Mouse (Mus musculus): ENCODE measurements around the gene Zyg11a.
A peak's percentile ranks its signal among the peaks of the same experiment; 100 is the strongest.
"Not testable (repeated sequence)": the region's sequence is repeated elsewhere in the genome, so short reads cannot be mapped to it uniquely, and the experiment has no call there.

Zyg11a gene

GRCm38 (mm10) chr4:108217332-108218179, at the start of gene Zyg11a:
Gene Zyg11a (minus strand): TSS chr4:108218048.
- DNase-seq, result peak; percentile 44 to 47

DNA sequence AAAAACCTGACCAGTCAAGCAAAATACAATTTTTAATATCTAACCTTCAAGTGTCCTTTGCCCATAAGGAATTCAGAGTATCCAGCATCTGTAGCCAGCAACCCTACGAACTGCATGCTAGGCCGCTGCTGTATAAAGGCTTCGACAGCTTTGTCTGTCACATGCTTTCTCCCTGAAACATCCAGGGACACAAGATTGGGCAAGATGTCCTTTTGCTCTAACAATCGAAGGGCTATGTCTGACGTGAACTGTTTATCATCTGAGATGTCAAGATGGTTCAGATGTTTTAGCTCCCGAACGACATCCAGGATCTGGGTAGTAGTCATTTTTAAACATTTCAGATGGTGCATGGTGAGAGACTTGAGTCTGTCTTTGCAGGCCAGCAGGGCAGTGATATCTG, 47.9 kb upstream of the Zyg11a start:
- DNase-seq, result no peak

- DNase-seq, result peak; percentile 22 to 29
Observed at GRCm38 (mm10) chr4:108253317-108253716, 35.5 kb upstream of the Zyg11a start.

DNA sequence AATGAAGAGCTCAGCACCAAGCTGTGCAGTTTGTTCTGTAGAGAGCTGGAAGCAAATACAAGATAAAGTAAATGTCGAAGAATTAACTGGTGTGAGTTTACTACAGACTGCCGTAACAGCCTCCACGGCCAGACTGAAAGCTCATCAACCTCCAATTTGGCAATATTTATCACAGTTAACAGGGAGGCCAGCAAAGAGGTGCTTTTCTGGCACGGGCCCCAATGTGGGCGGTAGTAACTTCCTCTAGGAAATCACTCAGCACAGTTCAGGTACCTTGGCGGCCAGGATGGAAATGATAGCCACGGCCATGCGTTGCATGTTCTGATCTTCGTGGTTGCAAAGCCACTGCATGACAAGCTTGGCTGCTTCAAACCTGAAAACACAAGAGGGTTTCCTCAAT, 32.7 kb upstream of the Zyg11a start:
- DNase-seq, result no peak

- DNase-seq, result no peak
Observed at GRCm38 (mm10) chr4:108249314-108249713, 31.5 kb upstream of the Zyg11a start.

GRCm38 (mm10) chr4:108233654-108234053, 15.8 kb upstream of the Zyg11a start:
- no peak for DNase-seq

DNA sequence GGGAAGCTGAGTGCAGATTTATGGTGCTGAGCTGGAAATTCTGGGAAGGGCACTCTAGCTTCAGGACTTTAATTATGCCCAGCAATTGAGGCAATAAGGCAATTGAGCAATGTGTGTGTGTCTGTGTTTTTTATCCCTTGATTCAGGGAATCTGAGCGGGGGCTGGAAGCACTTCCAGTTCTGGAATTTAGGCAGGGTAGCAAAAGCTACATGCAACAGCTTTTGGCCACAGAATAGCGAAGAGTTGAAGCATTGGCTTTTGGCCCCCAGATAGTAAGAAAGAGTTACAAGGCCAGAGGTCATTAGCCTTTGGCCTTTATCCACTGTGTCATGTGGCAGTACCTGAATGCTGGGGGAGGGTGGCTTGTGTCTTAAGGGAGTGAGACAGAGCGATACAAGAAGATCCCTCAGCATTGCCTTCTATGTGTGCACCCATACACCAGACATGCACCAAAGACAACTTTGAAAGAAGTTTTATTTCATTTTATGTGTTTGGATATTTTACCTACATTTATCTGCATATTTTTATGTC, 7.6 kb upstream of the Zyg11a start:
- no peak for DNase-seq

- DNase-seq, result no peak
Observed at GRCm38 (mm10) chr4:108222507-108222906, 4.7 kb upstream of the Zyg11a start.

GRCm38 (mm10) chr4:108219019-108219418, 1.2 kb upstream of the Zyg11a start:
- DNase-seq, result no peak

DNA sequence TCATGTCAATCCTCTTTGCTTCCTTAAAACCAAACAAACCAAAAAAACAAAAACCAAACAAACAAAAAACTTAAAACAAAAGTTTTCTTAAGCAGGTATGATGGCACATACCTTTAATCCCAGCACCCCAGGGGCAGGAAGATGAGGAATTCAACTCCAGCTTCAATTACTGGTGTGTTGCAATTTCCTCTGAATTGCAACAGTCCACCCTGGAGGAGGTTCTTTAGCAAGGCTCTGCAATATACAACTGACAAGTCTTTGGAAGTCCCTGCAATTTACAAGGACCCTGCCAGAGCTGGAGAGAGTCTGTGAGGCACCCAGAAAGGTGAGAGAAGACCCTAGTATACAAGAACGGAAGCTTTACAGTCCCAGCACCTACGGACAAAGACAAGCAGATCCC, 4.8 kb downstream of the Zyg11a start:
- no peak for DNase-seq

DNA sequence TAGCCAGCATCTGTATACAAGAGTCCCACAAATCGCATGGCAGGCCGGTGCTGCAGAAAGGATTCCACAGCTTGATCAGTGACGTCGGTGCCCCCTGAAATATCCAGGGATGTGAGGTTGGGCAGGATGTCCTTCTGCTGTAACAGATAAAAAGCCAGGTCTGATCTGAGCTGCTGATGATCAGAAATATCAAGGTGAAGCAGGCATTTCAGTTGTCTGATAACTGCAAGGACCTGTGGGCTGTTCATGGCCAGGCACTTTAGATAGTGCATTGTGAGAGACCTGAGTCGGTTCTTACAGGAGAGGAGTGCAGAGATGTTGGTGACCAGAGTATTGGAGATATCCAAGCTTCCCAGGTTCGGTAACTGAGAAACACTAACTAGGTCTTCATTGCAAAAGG, 13.2 kb downstream of the Zyg11a start:
- no peak for DNase-seq

DNA sequence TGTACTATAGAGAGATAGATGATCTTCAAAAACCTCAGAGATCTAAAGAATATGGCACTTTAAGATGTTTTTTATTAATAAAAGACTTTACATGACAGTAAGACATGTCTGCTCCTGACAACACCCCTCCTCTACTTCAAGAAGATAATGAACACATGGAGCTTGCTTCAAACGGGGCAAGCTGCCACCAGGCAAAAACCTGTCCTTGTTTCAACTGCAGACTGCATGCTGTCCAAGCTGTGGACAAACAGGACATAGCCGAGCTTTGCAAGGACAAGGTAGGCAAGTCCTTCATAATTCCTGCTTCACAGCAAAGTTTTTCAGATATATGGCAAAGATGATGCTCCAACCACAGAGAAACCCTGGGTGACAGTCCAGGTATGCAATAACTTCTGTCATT, 18.6 kb downstream of the Zyg11a start:
- DNase-seq, result no peak

DNA sequence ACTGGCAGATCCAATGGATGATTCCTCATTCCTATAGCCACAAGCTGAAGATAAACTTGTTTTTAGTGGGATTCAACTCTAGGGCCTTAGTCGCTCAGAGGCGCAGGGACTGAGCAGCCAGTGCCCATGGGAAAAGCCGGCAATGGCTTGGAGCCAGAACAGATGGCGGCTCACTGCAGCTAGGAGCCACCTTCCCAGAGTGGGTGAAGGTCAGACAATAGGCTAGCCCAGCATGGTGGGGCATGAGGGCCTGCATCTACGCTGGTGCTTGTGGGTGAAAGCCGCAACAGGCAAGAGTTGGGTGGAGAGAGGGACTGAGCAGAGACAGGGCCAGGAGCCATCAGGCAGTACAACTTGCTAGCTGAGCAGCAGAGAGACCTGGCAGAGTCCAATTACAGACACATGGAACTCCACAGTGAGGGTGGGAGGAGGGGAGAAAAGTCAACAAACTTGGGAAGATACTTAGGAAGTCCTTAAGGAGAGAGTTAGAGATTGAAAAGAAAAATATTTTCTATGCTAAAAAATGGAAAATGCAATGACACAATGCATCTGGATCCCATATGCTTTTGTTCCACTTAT, 21.5 kb downstream of the Zyg11a start:
- no peak for DNase-seq

- no peak for DNase-seq
Observed at GRCm38 (mm10) chr4:108192821-108193323, 25.0 kb downstream of the Zyg11a start.

GRCm38 (mm10) chr4:108182278-108182677, 35.6 kb downstream of the Zyg11a start:
- no peak for DNase-seq

DNA sequence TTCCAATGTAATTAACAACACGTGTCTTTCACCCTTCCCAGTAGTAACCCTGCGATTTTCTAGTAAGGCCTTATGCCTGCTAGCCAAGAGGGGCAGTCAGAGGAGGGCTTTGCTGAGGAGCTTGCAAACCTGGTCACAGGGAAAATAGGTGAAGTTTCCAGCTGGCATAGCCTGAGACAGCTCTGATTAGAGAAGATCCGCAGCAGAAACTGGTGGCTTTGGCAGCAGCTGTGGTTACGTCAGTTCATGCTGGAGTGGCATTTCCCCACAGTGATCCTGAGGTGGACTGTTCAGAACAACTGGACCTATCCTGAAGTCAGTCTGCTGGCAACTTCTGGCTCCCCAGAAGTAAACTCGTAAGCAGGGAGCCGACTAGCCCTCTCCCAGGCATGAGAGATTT, 49.8 kb downstream of the Zyg11a start:
- no peak for DNase-seq

- no peak for DNase-seq
Observed at GRCm38 (mm10) chr4:108166874-108167273, 51.0 kb downstream of the Zyg11a start.

DNA sequence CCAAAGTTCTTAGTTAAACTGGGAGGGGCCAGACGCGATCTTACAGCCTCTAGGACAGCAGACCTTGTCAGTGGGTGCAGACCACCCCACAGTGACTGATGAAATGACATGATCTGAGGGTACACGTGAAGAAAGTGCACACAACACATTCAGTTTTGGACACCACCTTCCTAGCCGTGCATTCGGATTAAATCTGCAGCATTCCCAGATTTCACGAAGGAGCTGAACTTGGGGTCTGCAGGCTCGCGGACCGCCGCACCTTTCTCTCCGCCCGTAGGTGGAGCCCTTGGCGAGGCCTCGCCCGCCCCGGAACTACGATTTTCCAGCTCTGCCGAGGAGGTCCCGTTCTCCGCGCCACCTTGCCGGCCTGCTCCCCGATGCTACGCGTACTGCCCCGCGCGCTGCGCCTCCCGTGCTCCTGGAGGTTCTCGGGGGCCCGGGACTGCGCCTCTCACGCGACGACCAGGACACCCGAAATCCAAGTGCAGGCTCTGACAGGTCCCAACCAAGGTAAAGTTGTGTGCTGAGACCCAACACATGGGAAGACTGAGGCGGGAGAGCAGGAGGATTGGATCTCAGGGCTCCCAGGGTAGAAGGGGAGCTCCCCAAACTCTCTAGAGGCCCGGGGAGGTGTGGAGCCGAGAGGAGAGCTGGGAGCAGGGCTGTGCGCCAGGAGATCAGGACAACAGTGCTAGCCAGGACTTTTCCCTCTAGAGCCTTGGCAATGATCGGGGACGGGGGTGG, 52.5 kb downstream of the Zyg11a start, which contains the start of gene Echdc2:
TSS of gene Echdc2 (plus strand) at position 286 of the 744 bp plus-strand sequence.
- peak; percentile 3 to 7 for DNase-seq

DNA sequence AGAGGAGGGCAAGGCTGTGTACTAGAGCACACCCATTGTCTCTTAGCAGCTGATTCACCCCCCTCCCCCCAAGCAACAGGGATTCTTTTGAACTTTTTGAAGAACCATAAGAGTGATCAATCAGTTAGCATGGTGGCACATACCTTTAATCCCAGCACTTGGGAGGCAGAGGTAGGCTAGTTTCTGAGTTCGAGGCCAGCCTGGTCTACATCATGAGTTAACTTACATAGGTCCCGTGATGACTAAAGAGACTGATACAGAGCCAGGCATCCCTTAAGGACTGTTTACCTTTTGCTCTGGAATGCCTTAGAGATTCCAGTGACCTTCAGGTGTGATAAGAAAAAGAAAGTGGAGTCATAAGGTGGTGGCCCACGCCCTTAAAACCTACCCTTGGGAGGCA, 54.6 kb downstream of the Zyg11a start:
- DNase-seq, result no peak

DNA sequence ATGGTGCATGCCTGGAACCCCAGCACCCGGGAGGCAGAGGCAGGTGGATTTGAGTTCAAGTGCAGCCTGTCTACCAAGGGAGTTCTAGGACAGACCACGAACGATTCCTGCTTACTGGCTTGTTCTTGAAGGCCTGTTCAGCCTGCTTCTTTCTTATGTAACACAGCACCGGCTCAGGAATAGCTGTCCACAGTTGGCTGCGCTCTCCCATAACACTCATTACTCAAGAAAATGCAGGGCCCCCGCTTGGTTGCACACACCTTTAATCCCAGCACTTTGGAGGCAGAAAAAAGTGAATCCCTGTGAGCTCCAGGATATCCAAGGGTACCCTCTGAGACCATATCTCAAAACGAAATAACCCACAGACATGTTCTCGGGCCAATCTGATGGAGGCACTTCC, 55.9 kb downstream of the Zyg11a start:
- no peak for DNase-seq

DNA sequence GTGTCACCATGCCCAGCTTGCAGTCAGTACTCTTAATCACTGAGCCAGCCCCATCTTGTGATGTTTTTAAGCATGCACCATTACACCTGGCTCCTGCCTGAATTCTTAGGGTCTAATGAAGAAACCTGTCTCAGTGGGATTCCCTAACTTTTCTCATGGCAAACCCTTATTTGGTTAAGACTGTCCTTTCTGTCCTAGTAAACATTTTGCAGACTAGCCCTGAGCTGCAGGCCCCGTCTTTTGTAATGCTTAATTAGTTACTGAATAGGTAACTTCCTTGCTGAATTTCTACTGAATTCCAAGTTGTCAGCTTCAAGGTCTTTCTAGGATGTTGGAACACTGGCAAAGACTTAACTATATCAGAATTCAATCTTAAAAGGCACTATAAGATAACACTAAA, 62.7 kb downstream of the Zyg11a start:
- not testable (repeated sequence) for DNase-seq

- DNase-seq, result not testable (repeated sequence)
Observed at GRCm38 (mm10) chr4:108145554-108145953, 72.3 kb downstream of the Zyg11a start.

GRCm38 (mm10) chr4:108144880-108145279, 73.0 kb downstream of the Zyg11a start, which contains the start of gene Scp2:
Gene Scp2 (minus strand): TSS chr4:108144998.
- DNase-seq, result no peak

Data from B cell, adult 2 months (primary cell).